Mouse (Mus musculus): ENCODE data around the gene Hmgcs1. TPM values are rescaled to one million over a fixed set of nuclear protein-coding genes. Genes with fewer than 3 reads are reported as not detected.

Gene Hmgcs1
- total RNA-seq, 2 experiments from 2014 or later = 219 to 270 TPM

- DNase-seq = no peak
Measured at GRCm38 (mm10) chr13:119753859-119754634, 63.9 kb downstream of the Hmgcs1 start.

- peak; percentile 18 for DNase-seq
Measured at GRCm38 (mm10) chr13:119754635-119755020, 64.4 kb downstream of the Hmgcs1 start.

- no peak for DNase-seq
Measured at GRCm38 (mm10) chr13:119755141-119755547, 65.0 kb downstream of the Hmgcs1 start.

GRCm38 (mm10) chr13:119755681-119756471, 65.7 kb downstream of the Hmgcs1 start, which contains the start of gene Nim1k:
Nim1k (minus strand) TSS chr13:119755882.
- DNase-seq = peak; percentile 90

- no peak for DNase-seq
Measured at GRCm38 (mm10) chr13:119756831-119757230, 66.7 kb downstream of the Hmgcs1 start.

Other genes with a start within 250 kb of the Hmgcs1 start
- gene 4833420G17Rik, start 227.6 kb upstream of the Hmgcs1 start, total RNA-seq (2021) = 10 to 100 TPM; 20.8 to 26.3 TPM
- gene Tmem267, start 202.3 kb upstream of the Hmgcs1 start, total RNA-seq (2021) = 10 to 100 TPM in 1 of 2 experiments, 1 to 10 TPM in 1; 9.1 to 15.7 TPM
- 1 to 10 TPM; 1.2 to 2.9 TPM for gene 3110070M22Rik, start 202.0 kb upstream of the Hmgcs1 start, total RNA-seq (2021)
- gene Ccl28, start 66.6 kb upstream of the Hmgcs1 start, total RNA-seq (2021) = under 1 TPM; 0.27 to 0.61 TPM
- 1 to 10 TPM; 2.0 to 3.6 TPM for gene Nim1k, start 65.5 kb downstream of the Hmgcs1 start, total RNA-seq (2021)
- 10 to 100 TPM; 34.6 to 35.1 TPM for gene Zfp131, start 100.5 kb downstream of the Hmgcs1 start, total RNA-seq (2021)
- not detected for gene AF067063, start 139.8 kb downstream of the Hmgcs1 start, total RNA-seq (2021)
- gene D13Ertd608e, start 145.6 kb downstream of the Hmgcs1 start, total RNA-seq (2021) = not detected
- gene Tcstv1, start 204.4 kb downstream of the Hmgcs1 start, total RNA-seq (2021) = not detected
- not detected for gene Gm21761, start 238.9 kb downstream of the Hmgcs1 start, total RNA-seq (2021)